8 mouse cellular contexts compared by ENCODE assay signal in genomic region chr1:179547176-179547575, GRCm38 (mm10). TPM values are rescaled to one million over a fixed set of nuclear protein-coding genes. Genes with fewer than 3 reads are reported as not detected.
DNase-seq lines count a peak whose midpoint lies in the region; ATAC-seq and TF ChIP-seq lines count a peak whose summit lies in the region.

No protein-coding gene starts in this region.

- ATAC-seq in embryonic facial prominence, embryonic 12.5 days (ENCODE audit: insufficient number of reproducible peaks, insufficient read depth, low FRiP score, low TSS enrichment), result no peak
- ATAC-seq in kidney, postnatal 0 days (replicated peaks; ENCODE audit: low FRiP score, low read depth), result no peak
- no peak for ATAC-seq in neural tube, embryonic 14.5 days (ENCODE audit: low read depth)

- H3K4me3 ChIP-seq in lung, adult 2 months (replicated peaks; ENCODE audit: extremely low read depth, low read depth, low read length), result peak overlapping the region; percentile 64
- peak overlapping the region; percentile 80 for H3K4me3 ChIP-seq in embryonic facial prominence, embryonic 12.5 days
- H3K4me3 ChIP-seq in kidney, postnatal 0 days (replicated peaks; ENCODE audit: low read depth, low read length), result peak overlapping the region; percentile 70
- peak overlapping the region; percentile 74 for H3K4me3 ChIP-seq in neural tube, embryonic 14.5 days (ENCODE audit: low read depth, low read length)

- no peaks in the 10 kb centered on the region for H3K36me3 ChIP-seq in embryonic facial prominence, embryonic 12.5 days
- no peaks in the 10 kb centered on the region for H3K36me3 ChIP-seq in kidney, postnatal 0 days (ENCODE audit: insufficient read depth, low read length)
- no peaks in the 10 kb centered on the region for H3K36me3 ChIP-seq in neural tube, embryonic 14.5 days (ENCODE audit: control insufficient read depth, insufficient read depth, low read length)

- H3K27ac ChIP-seq in embryonic facial prominence, embryonic 12.5 days, result peak overlapping the region; percentile 90; the same call in 1 of the 2 replicates
- H3K27ac ChIP-seq in kidney, postnatal 0 days, result peak overlapping the region; percentile 92; the same call in 1 of the 2 replicates
- H3K27ac ChIP-seq in neural tube, embryonic 14.5 days (ENCODE audit: low read depth, low read length), result peak overlapping the region; percentile 90; the same call in 1 of the 2 replicates

- H3K4me1 ChIP-seq in lung, adult 2 months (ENCODE audit: control insufficient read depth, insufficient read depth, low read length), result peaks cover 14% of the 10 kb centered on the region
- H3K4me1 ChIP-seq in embryonic facial prominence, embryonic 12.5 days, result peaks cover 20% of the 10 kb centered on the region
- peaks cover 10% of the 10 kb centered on the region; the same call in 1 of the 2 replicates for H3K4me1 ChIP-seq in kidney, postnatal 0 days (replicated peaks; ENCODE audit: insufficient read depth, low read length)
- peaks cover 22% of the 10 kb centered on the region for H3K4me1 ChIP-seq in neural tube, embryonic 14.5 days (ENCODE audit: control insufficient read depth, insufficient read depth, low read length)

- peak overlapping the region; percentile 85; the same call in 1 of the 2 replicates for H3K9ac ChIP-seq in embryonic facial prominence, embryonic 12.5 days
- 0 out of 2 replicates have a peak overlapping the region, but pooled peaks have one; percentile 19 for H3K9ac ChIP-seq in kidney, postnatal 0 days (ENCODE audit: low read depth, low read length)
- H3K9ac ChIP-seq in neural tube, embryonic 14.5 days (replicated peaks; ENCODE audit: low read depth, low read length), result peak overlapping the region; percentile 74

- 12% methylated on average over 5 of the region's 5 CpGs for WGBS in lung, adult 2 months
- WGBS in embryonic facial prominence, embryonic 12.5 days, result 10% methylated on average over 5 of the region's 5 CpGs
- WGBS in kidney, postnatal 0 days, result 9% methylated on average over 5 of the region's 5 CpGs
- 9% methylated on average over 5 of the region's 5 CpGs for WGBS in neural tube, embryonic 14.5 days

- H3K9me3 ChIP-seq in embryonic facial prominence, embryonic 12.5 days, result no peaks in the 10 kb centered on the region
- H3K9me3 ChIP-seq in kidney, postnatal 0 days (replicated peaks; ENCODE audit: low read length), result no peaks in the 10 kb centered on the region
- no peaks in the 10 kb centered on the region for H3K9me3 ChIP-seq in neural tube, embryonic 14.5 days (ENCODE audit: control insufficient read depth, low read length)

- peak overlapping the region; percentile 85 for H3K4me2 ChIP-seq in embryonic facial prominence, embryonic 12.5 days (replicated peaks)
- H3K4me2 ChIP-seq in kidney, postnatal 0 days (ENCODE audit: low read length), result peak overlapping the region; percentile 64
- H3K4me2 ChIP-seq in neural tube, embryonic 14.5 days (ENCODE audit: low read depth, low read length), result peak overlapping the region; percentile 61

- H3K27me3 ChIP-seq in embryonic facial prominence, embryonic 12.5 days, result no peaks in the 10 kb centered on the region
- no peaks in the 10 kb centered on the region for H3K27me3 ChIP-seq in kidney, postnatal 0 days (ENCODE audit: insufficient read depth, low read length)
- no peaks in the 10 kb centered on the region for H3K27me3 ChIP-seq in neural tube, embryonic 14.5 days (ENCODE audit: control insufficient read depth, insufficient read depth, low read length)

- no peak for TF ChIP-seq CTCF in lung, adult 2 months (IDR thresholded peaks at IDR 0.05; ENCODE audit: insufficient read depth, low read length)
- no peak for TF ChIP-seq CTCF in kidney, postnatal 0 days (IDR thresholded peaks at IDR 0.05; ENCODE audit: low read depth)

- no peak for TF ChIP-seq POLR2A in lung, adult 2 months (IDR thresholded peaks at IDR 0.05; ENCODE audit: borderline replicate concordance, extremely low read depth, low read depth, low read length)

- no peak for DNase-seq in lung, adult 2 months
- no peak for DNase-seq in lung, postnatal 10 days
- DNase-seq in kidney, postnatal 0 days (ENCODE audit: low spot score), result peak; percentile 20
- no peak for DNase-seq in ovary, postnatal 14 days (ENCODE audit: low spot score)
- DNase-seq in cerebellum, postnatal 36 days, result no peak
- DNase-seq in left cerebral cortex, adult 11 months (ENCODE audit: low spot score), result no peak

RNA-seq across cellular contexts. Expression of gene Cnst, which starts 1.0 kb away (rescaled TPM):
- 16.2 and 22.5 TPM in 2 replicates for polyA plus RNA-seq in lung, adult 2 months (2012; rRNA removed)
- 25.0 and 25.7 TPM in 2 replicates for polyA plus RNA-seq in embryonic facial prominence, embryonic 12.5 days (2016; fragmentation: Nextera tagmentation; extraction: Ambion mirVana)
- polyA plus RNA-seq in kidney, postnatal 0 days (2015; fragmentation: Nextera tagmentation; extraction: Ambion mirVana), result 9.7 and 11.2 TPM in 2 replicates
- polyA plus RNA-seq in neural tube, embryonic 14.5 days (2014; fragmentation: Nextera tagmentation; extraction: Ambion mirVana), result 27.5 and 33.3 TPM in 2 replicates

RNA-seq across cellular contexts. Expression of gene Tfb2m, which starts 1.1 kb away (rescaled TPM):
- polyA plus RNA-seq in lung, adult 2 months (2012; rRNA removed), result 6.6 and 8.4 TPM in 2 replicates
- polyA plus RNA-seq in embryonic facial prominence, embryonic 12.5 days (2016; fragmentation: Nextera tagmentation; extraction: Ambion mirVana), result 28.9 and 31.1 TPM in 2 replicates
- polyA plus RNA-seq in kidney, postnatal 0 days (2015; fragmentation: Nextera tagmentation; extraction: Ambion mirVana), result 38.9 and 40.7 TPM in 2 replicates
- polyA plus RNA-seq in neural tube, embryonic 14.5 days (2014; fragmentation: Nextera tagmentation; extraction: Ambion mirVana), result 32.6 and 33.5 TPM in 2 replicates

RNA-seq across cellular contexts. Expression of gene Smyd3, which starts 29.3 kb away (rescaled TPM):
- 2.8 and 4.7 TPM in 2 replicates for polyA plus RNA-seq in lung, adult 2 months (2012; rRNA removed)
- polyA plus RNA-seq in embryonic facial prominence, embryonic 12.5 days (2016; fragmentation: Nextera tagmentation; extraction: Ambion mirVana), result 26.2 and 28.9 TPM in 2 replicates
- polyA plus RNA-seq in kidney, postnatal 0 days (2015; fragmentation: Nextera tagmentation; extraction: Ambion mirVana), result 18.3 and 20.5 TPM in 2 replicates
- 24.8 and 25.6 TPM in 2 replicates for polyA plus RNA-seq in neural tube, embryonic 14.5 days (2014; fragmentation: Nextera tagmentation; extraction: Ambion mirVana)

Comparison
In these comparisons a context has a peak if more than half of its experiments do, and no peak if none do; other contexts are left out.
1. H3K9ac ChIP-seq: peak in every context shown above with its lines; median percentile 85 in embryonic facial prominence, embryonic 12.5 days; 74 in neural tube, embryonic 14.5 days; 19 in kidney, postnatal 0 days.